Comparison of ENCODE assay signal across 16 mouse cellular contexts in genomic region chr13:112466946-112467255, GRCm38 (mm10). TPM values are rescaled to one million over a fixed set of nuclear protein-coding genes. Genes with fewer than 3 reads are reported as not detected.
DNase-seq lines count a peak whose midpoint lies in the region; ATAC-seq and TF ChIP-seq lines count a peak whose summit lies in the region.
"Had no signal": no experiment of that assay in that cellular context is flagged by ENCODE, and none has a peak within 500 bp of the region (broad histone marks: within the 10 kb centered on the region; RNA-seq: fewer than 3 reads in every experiment).

No protein-coding gene starts in this region.

- DNase-seq in heart, postnatal 36 days: no peak
- DNase-seq in lung, adult 2 months: no peak
- DNase-seq in lung, postnatal 14 days: no peak
- no peak for DNase-seq in urinary bladder, adult 2 months (ENCODE audit: low spot score)
- no peak for DNase-seq in retina, embryonic 14.5 days (ENCODE audit: low spot score)
- DNase-seq: adrenal gland, adult 8-10 months; cerebellum, postnatal 25 days; gastrocnemius, postnatal 25 days; kidney, postnatal 10 days; right cerebral cortex, postnatal 4 days had no signal

- TF ChIP-seq POLR2A in lung, adult 2 months (IDR thresholded peaks at IDR 0.05; ENCODE audit: borderline replicate concordance, extremely low read depth, low read depth, low read length): no peak

- intact Hi-C loops in heart, postnatal 36 days (cut with DNase I): no loop called here

- H3K4me2 ChIP-seq in heart, embryonic 14.5 days (ENCODE audit: low read length): peak overlapping the region; percentile 84
- peak overlapping the region; percentile 91; the same call in 1 of the 2 replicates for H3K4me2 ChIP-seq in embryonic facial prominence, embryonic 13.5 days
- H3K4me2 ChIP-seq: forebrain, embryonic 15.5 days had no signal

- H3K4me3 ChIP-seq in heart, embryonic 14.5 days (ENCODE audit: control insufficient read depth in 1 of 2, insufficient read depth in 1 of 2, low read depth in 1 of 2, low read length in 2 of 2): no peak overlapping the region; a peak in 1 of 4 replicates
- H3K4me3 ChIP-seq in lung, adult 2 months (replicated peaks; ENCODE audit: extremely low read depth, low read depth, low read length): peak overlapping the region; percentile 1
- peak overlapping the region; percentile 94 for H3K4me3 ChIP-seq in E14TG2a.4 (replicated peaks; ENCODE audit: low read length)
- no peak overlapping the region for H3K4me3 ChIP-seq in embryonic facial prominence, embryonic 13.5 days
- H3K4me3 ChIP-seq: forebrain, embryonic 15.5 days; midbrain, embryonic 10.5 days had no signal

- peak overlapping the region in 1 of 2 experiments; percentile 30; a peak in 1 of 4 replicates for H3K27ac ChIP-seq in heart, embryonic 14.5 days (replicated peaks in 1 of 2; ENCODE audit: control insufficient read depth in 1 of 2, insufficient read depth in 1 of 2, low read depth in 2 of 2, low read length in 2 of 2)
- no peak overlapping the region for H3K27ac ChIP-seq in embryonic facial prominence, embryonic 13.5 days
- H3K27ac ChIP-seq: forebrain, embryonic 15.5 days; midbrain, embryonic 10.5 days had no signal

- peaks cover 10 to 32% of the 10 kb centered on the region in 2 experiments for H3K4me1 ChIP-seq in heart, embryonic 14.5 days (ENCODE audit: control insufficient read depth in 2 of 2, insufficient read depth in 2 of 2, low read length in 2 of 2)
- H3K4me1 ChIP-seq in lung, adult 2 months (ENCODE audit: control insufficient read depth, insufficient read depth, low read length): peaks cover 20% of the 10 kb centered on the region
- H3K4me1 ChIP-seq in E14TG2a.4 (replicated peaks; ENCODE audit: low read depth, low read length): peaks cover 76% of the 10 kb centered on the region
- peaks cover 31% of the 10 kb centered on the region for H3K4me1 ChIP-seq in embryonic facial prominence, embryonic 13.5 days

- H3K36me3 ChIP-seq in heart, embryonic 14.5 days (ENCODE audit: control insufficient read depth, insufficient read depth, low read length): no peaks in the 10 kb centered on the region
- peaks cover 30% of the 10 kb centered on the region for H3K36me3 ChIP-seq in E14TG2a.4 (ENCODE audit: insufficient read depth, low read length)
- no peaks in the 10 kb centered on the region for H3K36me3 ChIP-seq in embryonic facial prominence, embryonic 13.5 days
- H3K36me3 ChIP-seq: forebrain, embryonic 15.5 days; midbrain, embryonic 10.5 days had no signal

- WGBS in heart, embryonic 14.5 days: 89% methylated on average over 3 of the region's 3 CpGs
- 61% methylated on average over 3 of the region's 3 CpGs for WGBS in lung, adult 2 months
- WGBS in embryonic facial prominence, embryonic 13.5 days: 63% methylated on average over 3 of the region's 3 CpGs

- no peak for ATAC-seq in heart, embryonic 14.5 days (ENCODE audit: insufficient number of reproducible peaks, insufficient read depth, low FRiP score, low read depth)
- no peak for ATAC-seq in embryonic facial prominence, embryonic 13.5 days (ENCODE audit: insufficient number of reproducible peaks, insufficient read depth, low FRiP score, low TSS enrichment, low read depth)
- ATAC-seq: forebrain, embryonic 15.5 days; hindbrain, embryonic 16.5 days had no signal

- H3K9ac ChIP-seq in heart, embryonic 14.5 days (ENCODE audit: low read length): no peak overlapping the region
- H3K9ac ChIP-seq in embryonic facial prominence, embryonic 13.5 days: no peak overlapping the region
- H3K9ac ChIP-seq: forebrain, embryonic 15.5 days had no signal

- H3K9me3 ChIP-seq in heart, embryonic 14.5 days (ENCODE audit: control insufficient read depth, low read length): no peaks in the 10 kb centered on the region
- no peaks in the 10 kb centered on the region for H3K9me3 ChIP-seq in E14TG2a.4 (ENCODE audit: low read length)
- H3K9me3 ChIP-seq in embryonic facial prominence, embryonic 13.5 days: no peaks in the 10 kb centered on the region
- H3K9me3 ChIP-seq: forebrain, embryonic 15.5 days; midbrain, embryonic 10.5 days had no signal

- H3K27me3 ChIP-seq in heart, embryonic 14.5 days (ENCODE audit: control insufficient read depth, insufficient read depth, low read length): no peaks in the 10 kb centered on the region
- no peaks in the 10 kb centered on the region for H3K27me3 ChIP-seq in E14TG2a.4 (ENCODE audit: insufficient read depth, low read length)
- no peaks in the 10 kb centered on the region for H3K27me3 ChIP-seq in embryonic facial prominence, embryonic 13.5 days
- H3K27me3 ChIP-seq: forebrain, embryonic 15.5 days had no signal

- TF ChIP-seq CTCF in lung, adult 2 months (IDR thresholded peaks at IDR 0.05; ENCODE audit: insufficient read depth, low read length): no peak
- TF ChIP-seq CTCF in E14TG2a.4 (conservative IDR thresholded peaks at IDR 0.05; ENCODE audit: low read length): no peak

RNA-seq across cellular contexts. Expression of gene Il6st, which starts 3.0 kb away (rescaled TPM):
- polyA plus RNA-seq in heart, embryonic 14.5 days (2014; fragmentation: Nextera tagmentation; extraction: Ambion mirVana): 57.6 and 60.6 TPM in 2 replicates
- total RNA-seq in heart, postnatal 36 days (2021): 100 to 1,000 TPM; 203 to 252 TPM
- 45.4 and 60.5 TPM in 2 replicates for polyA plus RNA-seq in lung, adult 2 months (2012; rRNA removed)
- polyA plus RNA-seq in embryonic facial prominence, embryonic 13.5 days (2015; fragmentation: Nextera tagmentation; extraction: Ambion mirVana): 28.1 and 36.9 TPM in 2 replicates
- 111 and 192 TPM in 2 replicates for polyA plus RNA-seq in urinary bladder, adult 2 months (2012; rRNA removed)

Comparison
In these comparisons a context has a peak if more than half of its experiments do, and no peak if none do; other contexts are left out.
1. H3K4me3 ChIP-seq: peak in lung, adult 2 months (single experiment) and E14TG2a.4 (single experiment); none in heart, embryonic 14.5 days (0 of 2) and embryonic facial prominence, embryonic 13.5 days (single experiment).